Mouse (Mus musculus) cerebellum, adult 8-10 months (tissue): ENCODE results near the gene Ncoa6.
"Not testable (repeated sequence)": the region's sequence is repeated elsewhere in the genome, so short reads cannot be mapped to it uniquely, and the experiment has no call there.

Source experiments
- DNase-seq: peaks from one replicate; pipeline ENCODE4 v3.0.0; 2022

The Ncoa6 gene

DNA sequence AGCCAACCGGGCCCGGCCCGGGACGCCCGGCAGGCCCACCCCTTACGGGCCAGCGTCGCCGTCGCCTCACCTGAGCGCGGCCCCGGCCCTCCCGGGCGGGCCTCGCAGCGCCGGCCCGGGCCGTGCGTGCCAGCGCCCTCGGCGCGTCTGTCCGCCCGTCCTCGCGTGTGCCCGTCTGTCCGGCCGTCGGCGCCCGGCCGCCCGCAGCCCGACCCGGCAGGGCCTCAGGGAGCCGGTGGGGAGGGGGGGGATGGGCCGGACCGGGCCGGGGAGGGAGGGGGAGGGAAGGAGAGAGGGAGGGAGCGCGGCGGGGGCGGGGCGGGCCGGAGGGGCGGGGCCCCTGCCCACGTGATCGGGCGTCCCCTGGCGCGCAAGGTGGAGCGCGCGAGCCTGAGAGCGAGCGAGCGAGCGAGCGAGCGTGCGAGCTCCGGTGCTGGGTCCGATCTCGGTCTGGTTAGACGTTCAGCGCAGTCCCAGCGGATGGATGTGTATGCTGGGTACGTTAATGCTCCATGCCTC is at the start of gene Ncoa6:
Gene Ncoa6, minus strand, starts transcription at position 325 of the 519 bp plus-strand sequence.
- DNase-seq: peak; percentile 54

DNA sequence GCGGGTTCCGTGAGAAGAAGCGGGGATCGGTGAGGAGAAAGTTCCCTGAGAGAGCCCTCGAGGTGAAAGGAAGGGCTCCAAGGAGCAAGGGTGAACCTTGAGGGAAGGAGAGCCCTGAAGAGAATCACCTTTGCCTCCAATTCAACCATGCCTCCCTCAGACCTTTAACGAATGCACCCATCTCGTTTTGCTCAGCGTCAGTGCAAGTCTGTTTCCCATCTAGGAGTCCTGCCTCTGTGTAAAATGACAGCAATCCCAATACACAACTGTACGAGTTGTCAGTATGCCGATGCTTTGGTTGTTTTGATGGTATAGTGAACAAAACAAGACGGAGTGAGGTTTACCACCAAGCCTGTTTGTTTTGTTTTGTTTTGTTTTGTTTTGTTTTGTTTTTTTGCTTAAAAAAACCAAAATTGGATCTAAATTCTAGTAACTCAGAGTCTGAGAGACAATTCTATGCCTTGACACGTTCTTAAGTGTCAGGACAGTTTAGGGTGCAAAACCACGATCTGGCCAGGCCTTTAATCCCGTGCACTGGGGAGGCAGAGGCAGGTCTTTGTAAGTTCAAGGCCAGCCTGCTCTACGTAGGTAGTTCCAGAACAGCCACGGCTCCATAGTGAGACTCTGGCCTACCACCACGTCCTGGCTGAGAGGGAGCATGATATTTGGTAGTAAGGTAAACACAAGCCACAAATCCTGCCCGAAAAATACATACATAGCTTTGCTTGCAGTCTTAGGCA is 45.0 kb upstream of the Ncoa6 start:
- no peak for DNase-seq

DNA sequence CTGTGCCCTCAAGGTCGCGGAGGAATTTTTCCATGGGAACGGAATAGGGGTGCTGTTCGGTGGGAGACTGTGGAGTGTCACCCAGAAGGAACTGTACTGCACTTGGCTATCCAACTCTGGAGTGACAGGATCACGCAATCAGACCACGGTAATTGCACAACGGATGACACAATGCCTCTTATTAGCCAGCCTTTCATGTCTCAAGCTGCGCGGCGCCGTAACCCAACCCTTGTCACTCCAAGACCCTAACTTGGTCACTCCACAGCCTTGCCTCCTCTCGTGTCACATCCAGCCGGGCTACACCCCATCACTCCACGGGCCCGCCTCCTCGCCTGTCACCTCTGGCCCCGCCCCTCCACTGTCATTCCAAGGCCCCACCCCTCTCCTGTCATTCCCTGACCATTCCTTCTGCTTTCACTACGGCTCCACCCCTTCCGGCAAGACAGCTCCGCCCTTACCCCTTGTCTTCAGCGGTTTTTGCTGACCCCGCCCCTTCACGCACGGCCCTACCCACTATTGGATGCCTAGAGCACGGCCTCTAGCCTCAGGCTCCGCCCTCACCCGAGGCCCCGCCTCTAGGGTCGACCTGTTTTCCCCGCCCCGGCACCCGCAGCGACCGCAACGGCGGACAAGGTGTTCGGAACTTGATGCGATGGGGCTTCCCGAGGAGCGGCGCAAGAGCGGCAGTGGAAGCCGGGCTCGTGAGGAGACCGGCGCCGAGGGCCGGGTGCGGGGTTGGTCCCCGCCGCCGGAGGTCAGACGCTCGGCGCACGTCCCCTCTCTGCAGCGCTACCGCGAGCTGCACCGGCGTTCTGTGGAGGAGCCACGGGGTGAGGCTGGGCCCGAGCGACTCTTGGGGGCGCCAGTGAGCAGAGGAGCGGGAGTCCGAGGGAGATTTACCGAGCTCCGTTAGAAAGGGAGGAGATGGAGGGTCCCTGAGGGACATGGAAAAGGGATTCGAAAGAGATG is 44.0 kb upstream of the Ncoa6 start, which contains the start of the genes Acss2 and Ggt7:
Gene Acss2, plus strand, starts transcription at position 494 of the 969 bp plus-strand sequence.
Gene Ggt7, minus strand, starts transcription at position 783 of the 969 bp plus-strand sequence.
- peak; percentile 99 for DNase-seq

DNA sequence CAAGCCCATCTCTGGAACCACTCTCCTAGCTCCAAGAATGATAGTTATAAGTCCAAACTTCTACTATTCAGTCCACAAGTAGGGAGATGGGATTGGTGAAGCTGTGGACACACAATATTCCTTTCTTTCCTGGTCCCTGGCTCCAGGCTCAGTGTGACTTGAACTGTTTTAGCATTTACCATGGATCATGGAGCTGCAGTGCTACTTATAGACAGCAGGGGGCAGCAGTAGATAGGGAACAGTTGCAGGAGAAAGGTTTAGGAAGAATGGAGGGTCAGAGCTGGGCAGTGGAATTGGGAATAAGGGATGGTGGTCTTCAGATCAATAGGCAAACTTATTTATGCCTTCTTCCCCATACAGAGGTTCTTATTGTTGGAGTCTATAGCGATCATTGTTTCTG is 42.2 kb upstream of the Ncoa6 start:
- peak; percentile 77 for DNase-seq

DNA sequence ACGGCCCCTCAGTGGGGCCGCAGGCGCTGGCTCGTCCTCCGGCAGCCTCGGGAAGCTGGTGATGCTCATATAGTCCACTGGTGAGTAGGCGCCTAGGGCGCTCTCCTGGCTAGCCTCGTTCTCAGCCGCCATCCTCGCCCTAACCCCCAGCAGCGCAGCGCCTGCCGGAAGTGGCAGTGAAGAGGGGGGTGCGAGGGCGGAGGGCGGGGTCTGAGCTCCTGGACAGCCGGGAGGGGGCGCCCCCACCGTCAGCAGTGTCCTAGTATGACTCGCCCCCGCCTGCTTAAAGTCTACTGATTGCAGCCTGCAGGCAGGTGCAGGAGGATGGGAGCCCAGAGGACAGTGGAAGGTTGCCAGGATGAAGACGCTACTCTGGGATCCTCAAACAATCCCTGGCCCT is 41.0 kb upstream of the Ncoa6 start:
- peak; percentile 90 for DNase-seq

DNA sequence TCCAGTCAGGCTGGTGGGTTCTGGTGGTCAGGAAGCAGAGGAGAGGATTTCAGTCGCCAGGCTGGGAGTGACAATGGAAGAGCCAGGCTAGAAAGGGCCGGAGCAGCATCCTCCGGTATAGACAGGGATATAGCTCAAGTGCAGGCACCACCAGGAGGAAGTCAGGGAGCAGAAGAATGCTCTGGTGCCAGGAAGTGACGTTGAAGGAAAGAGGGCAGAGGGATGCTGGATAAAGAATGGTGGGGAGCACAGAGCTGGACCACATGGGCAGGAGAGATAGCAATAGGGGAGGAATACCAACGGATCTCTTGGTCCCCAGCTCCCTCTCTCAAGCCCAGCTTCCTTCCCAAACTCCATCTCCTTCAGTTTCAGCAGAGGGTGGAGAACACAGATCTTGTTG is 39.8 kb upstream of the Ncoa6 start:
- DNase-seq: no peak

DNA sequence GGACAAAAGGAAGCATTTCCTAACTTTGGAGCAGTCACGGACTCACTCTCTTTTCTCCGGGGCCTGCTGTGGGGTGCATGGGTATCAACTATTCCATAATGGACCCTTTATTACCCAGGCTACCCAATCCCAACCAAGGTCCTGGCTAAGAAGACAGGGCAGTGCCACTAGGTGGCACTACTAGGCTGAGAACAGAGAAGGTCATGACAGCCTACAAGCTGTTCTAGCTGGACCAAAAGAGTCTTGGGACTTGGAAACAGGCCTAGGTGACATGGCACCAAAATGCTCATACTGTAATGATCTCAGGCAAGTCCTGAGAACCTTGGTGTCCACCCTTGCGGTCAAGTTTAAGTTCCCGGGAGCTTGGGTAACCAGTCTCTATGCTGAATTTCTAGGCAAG is 38.8 kb upstream of the Ncoa6 start:
- DNase-seq: peak; percentile 76

DNA sequence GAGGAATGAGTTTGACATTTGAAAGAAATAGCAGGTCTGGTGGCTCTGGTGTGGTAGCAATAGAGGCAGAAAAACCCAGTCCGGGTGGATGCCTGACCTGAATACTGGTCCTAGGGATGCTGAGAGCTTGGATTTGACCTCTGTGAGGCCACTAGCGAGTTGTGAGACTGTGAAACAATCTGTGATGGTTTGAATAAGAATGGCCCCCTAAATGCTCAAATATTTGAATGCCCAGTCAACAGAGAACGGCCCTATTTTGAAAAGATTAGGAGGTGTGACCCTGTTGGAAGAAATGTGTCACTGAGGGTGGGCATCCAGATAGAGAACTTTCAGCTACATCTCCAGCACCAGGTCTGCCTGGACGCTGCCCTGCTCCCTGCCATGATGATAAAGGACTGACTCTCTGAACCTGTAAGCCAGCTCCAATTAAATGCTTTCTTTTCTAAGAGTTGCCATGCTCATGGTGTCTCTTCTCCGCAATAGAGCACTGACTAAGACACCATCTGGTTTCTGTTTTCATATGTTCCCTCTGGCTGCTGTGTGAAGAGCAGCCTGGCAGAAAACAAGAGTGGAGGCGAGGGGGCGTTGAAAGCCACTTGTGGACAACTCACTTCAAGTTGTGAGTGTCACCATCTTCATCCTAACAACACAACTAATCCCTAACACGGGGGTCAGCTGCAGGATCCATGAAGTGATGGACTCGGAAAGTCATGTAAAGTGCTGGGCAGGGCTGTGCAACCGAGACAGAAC is 34.2 kb upstream of the Ncoa6 start:
- no peak for DNase-seq

DNA sequence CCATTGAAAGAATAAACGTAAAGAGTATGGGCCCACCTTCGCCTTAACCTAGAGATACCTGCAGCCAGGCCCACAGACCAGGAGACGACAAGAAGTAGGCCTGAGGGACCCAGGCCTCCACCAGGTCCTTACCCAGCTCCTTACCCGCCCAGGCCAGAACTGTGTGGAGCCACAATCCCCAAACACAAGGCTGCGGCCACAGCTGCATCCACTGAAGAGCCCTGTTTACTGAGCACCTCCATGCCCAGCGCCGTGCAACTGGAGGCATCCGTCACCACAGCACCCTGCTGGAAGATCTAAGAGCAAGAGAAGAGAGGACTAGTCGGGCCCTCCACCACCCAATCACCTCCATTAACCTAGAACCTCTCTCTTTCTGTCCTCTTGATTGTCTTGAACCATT is 32.1 kb upstream of the Ncoa6 start:
- no peak for DNase-seq

DNA sequence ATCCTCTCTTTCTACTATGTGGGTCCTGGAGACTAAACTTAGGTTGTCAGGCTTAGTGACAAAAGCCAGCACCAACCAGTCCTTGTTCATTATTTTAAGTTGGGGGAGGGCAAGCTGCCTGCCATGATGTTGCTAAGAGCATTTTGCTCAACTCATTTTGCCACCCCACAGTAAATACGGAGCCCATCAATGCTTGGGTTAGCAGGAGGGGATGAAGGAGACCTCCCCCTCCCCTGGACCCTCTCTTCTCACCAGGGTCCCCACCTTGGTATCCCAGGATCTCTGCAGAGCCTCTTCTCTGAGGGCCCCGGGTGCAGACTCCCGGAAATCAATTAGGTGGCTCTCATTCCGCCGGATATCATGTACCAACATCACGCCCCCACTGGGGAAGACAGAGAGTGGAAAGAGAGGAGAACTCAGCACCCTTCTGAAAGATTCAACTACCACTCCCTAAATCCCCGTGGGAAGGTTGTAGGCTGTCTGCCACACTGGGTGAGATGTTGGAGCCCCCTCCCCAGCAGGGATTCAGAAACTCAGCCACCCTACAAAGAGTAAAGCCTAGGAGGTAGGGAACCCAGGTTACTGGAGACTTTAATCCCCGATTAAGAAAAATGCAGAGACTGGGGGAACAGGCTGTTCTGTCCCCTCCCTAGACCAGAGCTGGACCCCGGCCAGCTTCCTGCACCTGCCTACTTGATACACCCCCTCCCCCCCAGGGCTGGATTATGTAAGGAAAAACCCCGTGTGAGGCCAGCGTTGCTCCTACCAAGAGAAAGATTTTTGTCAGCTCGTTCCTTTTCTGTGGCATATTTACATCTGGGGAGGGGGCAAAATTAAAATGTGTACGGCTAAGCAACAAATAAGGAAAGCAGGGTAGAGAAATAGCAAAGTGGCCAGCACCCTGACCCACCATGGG is 31.0 kb upstream of the Ncoa6 start:
- DNase-seq: no peak

DNA sequence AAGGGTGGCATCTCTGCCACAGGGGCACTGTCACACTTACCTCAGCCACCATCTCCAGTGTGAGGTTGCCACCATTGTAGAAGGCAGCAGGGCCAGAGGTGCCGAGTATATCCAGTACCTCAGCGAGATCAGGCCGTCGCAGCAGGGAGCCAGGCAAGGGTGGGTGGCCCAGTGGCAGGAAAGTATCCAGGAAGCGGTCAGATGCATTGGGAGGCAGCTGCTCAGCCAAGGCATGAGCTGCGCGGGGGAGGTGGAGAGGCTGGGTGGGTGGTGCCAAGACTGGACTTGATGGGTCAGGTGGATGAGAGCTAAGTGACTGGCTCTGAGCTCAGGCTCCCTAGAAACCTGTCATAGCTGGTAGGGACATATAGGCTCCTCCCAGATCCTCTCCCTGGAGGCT is 28.9 kb upstream of the Ncoa6 start:
- no peak for DNase-seq

DNA sequence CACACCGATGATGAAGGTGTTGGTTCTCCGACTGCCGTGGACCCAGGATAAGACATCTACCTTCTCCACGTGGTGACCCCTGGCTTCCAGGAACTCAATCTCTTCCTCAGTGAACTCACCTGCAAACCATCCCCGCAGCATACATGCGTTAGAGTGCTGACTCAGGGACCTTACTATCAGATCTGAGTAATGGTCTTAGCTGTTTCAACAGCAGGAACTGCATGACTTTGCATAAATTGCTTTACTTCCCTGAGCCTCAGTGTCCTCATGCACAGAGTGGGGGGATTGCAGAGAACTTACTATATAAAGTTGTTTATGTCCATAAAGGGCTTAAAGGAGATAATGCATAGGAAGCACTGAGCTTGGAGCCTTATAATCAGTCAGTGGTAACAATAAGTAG is 17.3 kb upstream of the Ncoa6 start:
- DNase-seq: no peak

DNA sequence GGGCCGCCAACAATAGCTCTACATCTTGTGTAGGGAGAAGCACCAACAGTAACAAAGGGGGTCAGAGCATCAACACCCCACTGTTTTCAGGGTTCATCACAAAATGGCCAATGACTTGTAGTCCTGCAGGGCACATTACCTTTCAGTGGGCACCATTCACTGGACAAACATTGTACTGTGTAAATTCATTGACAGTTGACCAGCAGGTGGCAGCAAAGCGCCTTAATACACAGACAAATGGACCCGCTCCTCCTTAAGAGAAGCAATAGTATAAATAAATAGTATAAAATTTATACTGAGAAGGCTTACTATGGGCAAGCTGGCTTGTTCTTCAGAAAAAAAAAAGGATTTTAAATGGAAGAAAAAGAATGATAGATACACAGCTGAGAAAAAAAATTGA is 8.3 kb upstream of the Ncoa6 start:
- DNase-seq: peak; percentile 63

DNA sequence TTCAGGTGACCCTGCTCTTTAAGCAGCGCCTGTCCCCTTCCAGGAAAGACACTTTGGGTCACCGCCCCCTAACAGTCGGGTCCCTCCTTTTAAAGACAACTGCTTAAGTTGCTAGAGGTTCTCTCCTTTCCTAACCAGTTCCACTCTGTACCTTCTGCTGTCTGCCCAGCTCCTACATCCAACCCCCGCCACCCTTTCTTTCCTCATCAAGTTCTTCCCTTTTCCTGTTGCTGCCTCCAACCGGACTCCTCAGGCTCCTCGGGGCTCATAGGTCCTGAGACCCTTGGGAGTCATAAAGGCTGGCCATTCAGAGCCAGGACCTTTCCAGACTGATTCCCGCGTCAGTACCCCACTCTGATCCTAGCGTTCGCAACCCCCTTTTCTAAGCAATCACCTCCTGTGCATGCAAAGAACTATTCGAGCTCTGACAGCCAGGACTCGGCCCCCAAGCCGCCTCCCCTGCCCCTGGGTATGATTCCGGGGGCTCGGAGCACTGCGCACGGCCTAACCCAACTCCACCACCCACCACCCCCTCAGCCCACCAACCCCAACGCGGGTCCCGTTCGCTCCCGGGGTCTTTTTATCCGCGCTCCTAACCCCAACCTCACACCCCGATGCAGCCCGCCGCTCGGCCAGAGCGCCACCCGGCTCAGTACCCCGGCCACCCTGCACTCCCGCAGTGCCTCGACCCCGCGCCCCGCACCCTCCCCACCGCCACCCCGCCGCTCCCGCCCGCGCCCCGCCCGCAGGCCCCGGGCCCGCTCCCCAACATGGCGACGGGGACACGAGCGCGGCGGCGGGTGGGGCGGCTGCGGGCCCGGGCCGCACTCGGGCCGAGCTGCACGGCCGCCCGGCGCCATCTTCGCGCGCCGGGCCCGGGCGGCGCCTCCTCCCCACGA is 774 bp downstream of the Ncoa6 start:
- peak; percentile 35 for DNase-seq

DNA sequence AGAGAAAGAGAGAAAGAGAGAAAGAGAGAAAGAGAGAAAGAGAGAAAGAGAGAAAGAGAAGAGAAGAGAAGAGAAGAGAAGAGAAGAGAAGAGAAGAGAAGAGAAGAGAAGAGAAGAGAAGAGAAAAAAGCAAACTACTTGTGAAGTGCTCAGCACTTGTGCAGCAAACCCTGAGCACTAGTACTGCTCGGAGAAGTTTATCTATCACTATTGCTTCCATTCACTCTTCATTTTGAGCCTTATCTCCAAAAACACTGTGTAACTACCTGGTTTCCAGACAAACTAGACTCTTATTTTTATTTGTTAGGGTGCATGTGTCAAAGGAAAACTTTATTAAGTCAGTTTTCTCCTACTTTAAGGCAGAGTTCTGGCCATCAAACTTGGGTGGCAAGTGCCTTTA is 6.8 kb downstream of the Ncoa6 start:
- DNase-seq: no peak

DNA sequence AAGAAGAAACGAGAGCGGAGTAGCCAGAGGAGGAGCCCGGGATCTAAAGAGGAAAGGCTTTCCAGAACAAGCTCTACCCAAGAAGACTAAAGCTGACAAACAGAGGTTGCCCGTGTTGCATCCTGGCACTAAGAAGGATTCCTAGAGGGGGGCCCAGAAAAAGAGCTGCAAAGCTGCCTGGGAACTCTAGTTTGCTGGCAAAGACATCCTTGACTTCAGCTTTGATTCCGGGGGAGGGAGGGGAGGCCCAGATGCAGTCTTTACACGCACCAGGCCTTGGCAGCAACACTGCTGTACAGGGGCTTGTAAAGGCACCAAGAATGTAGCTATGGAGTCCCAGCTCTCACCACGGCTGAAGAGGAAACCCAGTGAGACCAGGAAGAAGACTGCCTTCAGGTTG is 20.1 kb downstream of the Ncoa6 start:
- DNase-seq: no peak

DNA sequence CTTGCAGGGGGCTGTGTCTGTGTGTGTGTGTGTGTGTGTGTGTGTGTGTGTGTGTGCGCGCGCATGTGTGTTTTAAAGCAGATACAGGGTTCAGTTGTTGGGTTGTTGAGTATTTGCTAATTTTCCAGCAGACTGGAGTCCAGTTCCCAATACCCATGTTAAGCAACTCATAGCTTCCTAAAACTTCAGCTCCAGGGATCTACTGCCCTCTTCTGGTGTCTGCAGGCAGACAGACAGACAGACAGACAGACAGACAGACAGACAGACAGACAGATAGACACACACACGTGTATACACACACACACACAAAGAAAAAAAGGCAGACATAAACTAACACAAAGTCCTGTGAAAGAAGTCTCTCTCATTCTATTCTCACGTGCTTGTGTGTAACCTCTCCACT is 22.4 kb downstream of the Ncoa6 start:
- no peak for DNase-seq

DNA sequence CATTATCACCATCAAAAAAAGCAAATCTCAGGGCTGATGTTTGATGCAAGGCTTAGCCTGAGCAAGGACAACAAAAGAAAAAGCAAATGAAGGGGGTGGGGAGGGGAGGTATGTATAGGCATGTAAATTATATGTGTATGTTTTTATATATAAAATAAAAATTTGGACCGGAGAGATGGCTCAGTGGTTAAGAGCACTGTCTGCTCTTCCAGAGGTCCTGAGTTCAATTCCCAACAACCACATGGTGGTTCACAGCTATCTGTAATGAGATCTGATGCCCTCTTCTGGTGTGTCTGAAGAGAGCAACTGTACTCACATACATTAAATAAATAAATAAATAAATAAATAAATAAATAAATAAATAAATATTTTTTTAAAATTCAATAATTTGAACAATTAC is 25.8 kb downstream of the Ncoa6 start:
- not testable (repeated sequence) for DNase-seq

DNA sequence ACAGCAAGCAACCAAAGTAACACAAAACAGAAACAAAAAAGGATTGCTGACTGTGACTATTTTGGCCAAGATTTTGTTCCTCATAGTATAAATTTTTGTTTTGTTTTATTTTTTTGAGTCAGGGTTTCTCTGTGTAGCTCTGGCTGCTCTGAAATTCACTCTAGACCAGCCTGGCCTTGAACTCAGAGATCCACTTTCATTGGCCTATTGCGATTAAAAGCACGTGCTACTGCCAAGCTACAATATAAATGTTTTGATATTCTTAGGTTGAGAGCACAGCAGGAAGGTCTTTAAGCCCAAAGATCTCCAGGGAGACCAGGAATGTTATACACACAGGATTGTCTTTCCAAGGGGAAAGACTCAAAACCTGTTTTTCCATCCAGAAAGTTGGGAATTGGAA is 30.2 kb downstream of the Ncoa6 start:
- no peak for DNase-seq

DNA sequence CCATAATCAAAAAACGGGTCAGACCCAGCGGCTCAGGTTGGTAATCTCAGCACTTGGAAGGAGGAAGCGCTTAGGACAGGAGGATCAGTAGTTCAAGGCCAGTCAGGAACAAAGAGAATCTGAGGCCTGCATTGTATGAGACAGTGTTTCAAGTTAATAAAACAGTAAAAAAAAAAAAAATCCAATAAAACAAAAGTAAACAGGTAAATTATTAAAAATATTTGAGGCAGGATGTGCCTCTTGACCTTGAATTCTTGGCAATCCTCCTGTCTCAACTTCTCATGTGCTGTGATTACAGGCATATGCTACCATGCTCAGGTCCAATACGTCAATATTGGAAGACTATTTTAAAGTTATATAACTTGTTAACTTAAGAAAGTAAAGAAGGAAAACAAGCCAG is 30.8 kb downstream of the Ncoa6 start:
- no peak for DNase-seq

DNA sequence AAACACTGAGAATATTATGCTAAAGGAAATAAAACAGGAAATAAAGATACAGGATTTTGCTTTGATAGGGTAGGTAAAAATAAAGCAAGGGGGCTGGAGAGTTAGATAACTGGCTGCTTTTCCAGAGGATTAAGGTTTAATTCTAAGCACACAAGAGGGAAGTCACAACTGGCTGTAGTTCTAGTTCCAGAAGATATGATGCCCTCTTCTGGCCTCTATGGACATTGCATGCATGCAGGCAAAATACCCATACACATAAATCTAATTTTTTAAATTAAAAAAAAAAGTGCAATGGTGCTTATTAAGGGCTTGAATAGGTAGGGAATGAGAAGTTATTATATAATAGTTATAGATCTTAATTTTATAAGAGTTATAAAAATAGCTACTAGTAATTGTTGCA is 37.2 kb downstream of the Ncoa6 start:
- no peak for DNase-seq
